Mouse (Mus musculus) kidney, postnatal 14 days (tissue): ENCODE data around the gene Lamb3.

Experiments used
- DNase-seq: peaks from one replicate; pipeline ENCODE4 v3.0.0; 2022; ENCODE audit warnings: mixed read lengths

The Lamb3 gene

GRCm38 (mm10) chr1:193207503-193207902, at the start of gene Lamb3:
Gene Lamb3 (plus strand): TSS chr1:193207699.
- no peak for DNase-seq

- no peak for DNase-seq
Observed at GRCm38 (mm10) chr1:193159163-193159562, 48.3 kb upstream of the Lamb3 start.

GRCm38 (mm10) chr1:193159613-193160012, 47.9 kb upstream of the Lamb3 start:
- no peak for DNase-seq

- peak; percentile 55 for DNase-seq
Observed at GRCm38 (mm10) chr1:193160317-193161032, 47.0 kb upstream of the Lamb3 start.

GRCm38 (mm10) chr1:193167746-193168145, 39.8 kb upstream of the Lamb3 start, which contains the start of gene A130010J15Rik:
Gene A130010J15Rik (plus strand): TSS chr1:193168046.
- DNase-seq: no peak

GRCm38 (mm10) chr1:193169228-193169627, 38.3 kb upstream of the Lamb3 start:
- DNase-seq: no peak

- peak; percentile 26 for DNase-seq
Observed at GRCm38 (mm10) chr1:193169856-193170255, 37.6 kb upstream of the Lamb3 start.

GRCm38 (mm10) chr1:193172991-193173809, 34.3 kb upstream of the Lamb3 start:
- DNase-seq: peak; percentile 97

- no peak for DNase-seq
Observed at GRCm38 (mm10) chr1:193173810-193174129, 33.7 kb upstream of the Lamb3 start.

- DNase-seq: no peak
Observed at GRCm38 (mm10) chr1:193174143-193174733, 33.3 kb upstream of the Lamb3 start.

GRCm38 (mm10) chr1:193181104-193181503, 26.4 kb upstream of the Lamb3 start:
- DNase-seq: no peak

GRCm38 (mm10) chr1:193188257-193188656, 19.2 kb upstream of the Lamb3 start:
- no peak for DNase-seq

GRCm38 (mm10) chr1:193189151-193189621, 18.3 kb upstream of the Lamb3 start:
- DNase-seq: peak; percentile 61

- no peak for DNase-seq
Observed at GRCm38 (mm10) chr1:193189771-193190170, 17.7 kb upstream of the Lamb3 start.

GRCm38 (mm10) chr1:193191675-193192283, 15.7 kb upstream of the Lamb3 start:
- no peak for DNase-seq

GRCm38 (mm10) chr1:193194416-193195140, 12.9 kb upstream of the Lamb3 start:
- no peak for DNase-seq

GRCm38 (mm10) chr1:193195169-193195810, 12.2 kb upstream of the Lamb3 start:
- DNase-seq: no peak

- DNase-seq: no peak
Observed at GRCm38 (mm10) chr1:193197494-193198205, 9.8 kb upstream of the Lamb3 start.

- DNase-seq: no peak
Observed at GRCm38 (mm10) chr1:193198312-193198711, 9.2 kb upstream of the Lamb3 start.

- DNase-seq: no peak
Observed at GRCm38 (mm10) chr1:193200640-193201382, 6.7 kb upstream of the Lamb3 start.

- no peak for DNase-seq
Observed at GRCm38 (mm10) chr1:193201383-193201778, 6.1 kb upstream of the Lamb3 start, which contains the start of gene Traf3ip3. Gene Traf3ip3 (minus strand): TSS chr1:193201703.
